Mouse (Mus musculus) midbrain, embryonic 14.5 days (tissue): ENCODE data around the gene Tspo. TPM values are rescaled to one million over a fixed set of nuclear protein-coding genes. Genes with fewer than 3 reads are reported as not detected.
A peak's percentile ranks its signal among the peaks of the same experiment; 100 is the strongest.

Experiments
- ATAC-seq: fragments of 200-750 bp; cut with Nextera tagmentation; 2 replicates; pipeline ENCODE4 v1.8.0; 2017; ENCODE audit warnings: moderate number of reproducible peaks, moderate library complexity; ENCODE audit not compliant: low FRiP score, low TSS enrichment
- DNase-seq: peaks from one replicate; pipeline ENCODE4 v3.0.0-alpha.2; 2015
- H3K27ac ChIP-seq: fragments of 300-500 bp; sonication (generic); replicated peaks from 2 replicates; pipeline ENCODE4 v1.5.1; 2014; ENCODE audit warnings: mild to moderate bottlenecking, low read depth, low read length, moderate library complexity
- H3K27me3 ChIP-seq: fragments of 300-500 bp; sonication (generic); 2 replicates; pipeline ENCODE4 v1.6.1; 2014; ENCODE audit warnings: low read length, control low read depth, mixed read lengths; ENCODE audit not compliant: control insufficient read depth, insufficient read depth
- H3K36me3 ChIP-seq: fragments of 300-500 bp; sonication (generic); 2 replicates; pipeline ENCODE4 v1.6.1; 2014; ENCODE audit warnings: low read length, control low read depth; ENCODE audit not compliant: control insufficient read depth, insufficient read depth
- H3K4me1 ChIP-seq: fragments of 300-500 bp; sonication (generic); 2 replicates; pipeline ENCODE4 v1.6.1; 2014; ENCODE audit warnings: mild to moderate bottlenecking, antibody characterized with exemption, low read length, control low read depth; ENCODE audit not compliant: control insufficient read depth, insufficient read depth
- H3K4me2 ChIP-seq: fragments of 300-500 bp; sonication (generic); 2 replicates; pipeline ENCODE4 v1.6.1; 2014; ENCODE audit warnings: mild to moderate bottlenecking, low read length, moderate library complexity
- H3K4me3 ChIP-seq: fragments of 300-500 bp; sonication (generic); replicated peaks from 2 replicates; pipeline ENCODE4 v1.5.1; 2014; ENCODE audit warnings: low read depth, low read length
- H3K9ac ChIP-seq: fragments of 300-500 bp; sonication (generic); replicated peaks from 2 replicates; pipeline ENCODE4 v1.6.1; 2014; ENCODE audit warnings: mild to moderate bottlenecking, low read length, moderate library complexity
- H3K9me3 ChIP-seq: fragments of 300-500 bp; sonication (generic); 2 replicates; pipeline ENCODE4 v1.6.1; 2016; ENCODE audit warnings: low read length, control low read depth, mixed read lengths; ENCODE audit not compliant: control insufficient read depth
- WGBS: fragments of 180-500 bp; shearing (Covaris S2); extraction: QIAGEN DNeasy Blood & Tissue Kit; methylation state at CpG from one replicate; pipeline ENCODE4 v1.1.7; 2014; 5-methylcytosine and 5-hydroxymethylcytosine counted together
- polyA plus RNA-seq: library from polyadenylated mRNA; unstranded; fragments of >200 nt; fragmentation: Nextera tagmentation; extraction: Ambion mirVana; gene quantifications from 2 replicates; pipeline ENCODE4 v1.2.1, GENCODE M21; 2014

Tspo gene
- polyA plus RNA-seq, 1 experiment from 2014 or later: 12.2 TPM

- no peak overlapping the region for H3K9ac ChIP-seq
- WGBS: 75% methylated on average over 2 of the region's 2 CpGs
- no peak overlapping the region for H3K27ac ChIP-seq
- peaks cover 12% of the 10 kb centered on the region for H3K36me3 ChIP-seq
- H3K4me3 ChIP-seq: no peak overlapping the region
- no peaks in the 10 kb centered on the region for H3K4me1 ChIP-seq
- no peak for ATAC-seq
- no peak for DNase-seq
- no peaks in the 10 kb centered on the region for H3K27me3 ChIP-seq
- no peak overlapping the region for H3K4me2 ChIP-seq
- no peaks in the 10 kb centered on the region for H3K9me3 ChIP-seq
Observed at GRCm38 (mm10) chr15:83570641-83571040, 7.2 kb downstream of the Tspo start.

- ATAC-seq (no peak), DNase-seq (no peak)
- Histone ChIP-seq H3K4me3 (no peak overlapping the region), H3K9me3 (no peaks in the 10 kb centered on the region), H3K36me3 (peaks cover 22% of the 10 kb centered on the region), H3K27ac (no peak overlapping the region), H3K4me2 (no peak overlapping the region), H3K27me3 (no peaks in the 10 kb centered on the region), H3K4me1 (no peaks in the 10 kb centered on the region), H3K9ac (no peak overlapping the region)
- 86% methylated on average over 5 of the region's 5 CpGs for WGBS
Observed at GRCm38 (mm10) chr15:83571636-83572035, 8.2 kb downstream of the Tspo start.

- H3K9ac ChIP-seq: no peak overlapping the region
- WGBS: 87% methylated on average over 4 of the region's 4 CpGs
- no peaks in the 10 kb centered on the region for H3K4me1 ChIP-seq
- no peaks in the 10 kb centered on the region for H3K9me3 ChIP-seq
- H3K27ac ChIP-seq: no peak overlapping the region
- ATAC-seq: no peak
- no peak for DNase-seq
- peaks cover 26% of the 10 kb centered on the region for H3K36me3 ChIP-seq
- no peaks in the 10 kb centered on the region for H3K27me3 ChIP-seq
- H3K4me3 ChIP-seq: no peak overlapping the region
- no peak overlapping the region for H3K4me2 ChIP-seq
Observed at GRCm38 (mm10) chr15:83572132-83572531, 8.7 kb downstream of the Tspo start.

DNA sequence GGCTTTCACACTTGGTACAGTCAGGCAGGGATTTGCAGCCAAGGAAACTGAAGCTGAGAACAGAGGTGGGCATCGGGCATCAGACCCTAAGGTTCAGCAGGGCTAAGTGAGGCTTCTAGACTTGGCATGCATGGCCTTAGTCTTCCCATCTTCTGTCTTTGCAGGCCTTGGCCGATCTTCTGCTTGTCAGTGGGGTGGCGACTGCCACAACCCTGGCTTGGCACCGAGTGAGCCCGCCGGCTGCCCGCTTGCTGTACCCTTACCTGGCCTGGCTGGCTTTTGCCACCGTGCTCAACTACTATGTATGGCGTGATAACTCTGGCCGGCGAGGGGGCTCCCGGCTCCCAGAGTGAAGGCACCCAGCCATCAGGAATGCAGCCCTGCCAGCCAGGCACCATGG is 10.2 kb downstream of the Tspo start:
- WGBS: 95% methylated on average over 12 of the region's 12 CpGs
- H3K4me2 ChIP-seq: no peak overlapping the region
- no peaks in the 10 kb centered on the region for H3K4me1 ChIP-seq
- H3K27ac ChIP-seq: no peak overlapping the region
- H3K27me3 ChIP-seq: no peaks in the 10 kb centered on the region
- peaks cover 40% of the 10 kb centered on the region for H3K36me3 ChIP-seq
- no peak overlapping the region for H3K4me3 ChIP-seq
- no peaks in the 10 kb centered on the region for H3K9me3 ChIP-seq
- no peak for ATAC-seq
- DNase-seq: no peak
- no peak overlapping the region for H3K9ac ChIP-seq

DNA sequence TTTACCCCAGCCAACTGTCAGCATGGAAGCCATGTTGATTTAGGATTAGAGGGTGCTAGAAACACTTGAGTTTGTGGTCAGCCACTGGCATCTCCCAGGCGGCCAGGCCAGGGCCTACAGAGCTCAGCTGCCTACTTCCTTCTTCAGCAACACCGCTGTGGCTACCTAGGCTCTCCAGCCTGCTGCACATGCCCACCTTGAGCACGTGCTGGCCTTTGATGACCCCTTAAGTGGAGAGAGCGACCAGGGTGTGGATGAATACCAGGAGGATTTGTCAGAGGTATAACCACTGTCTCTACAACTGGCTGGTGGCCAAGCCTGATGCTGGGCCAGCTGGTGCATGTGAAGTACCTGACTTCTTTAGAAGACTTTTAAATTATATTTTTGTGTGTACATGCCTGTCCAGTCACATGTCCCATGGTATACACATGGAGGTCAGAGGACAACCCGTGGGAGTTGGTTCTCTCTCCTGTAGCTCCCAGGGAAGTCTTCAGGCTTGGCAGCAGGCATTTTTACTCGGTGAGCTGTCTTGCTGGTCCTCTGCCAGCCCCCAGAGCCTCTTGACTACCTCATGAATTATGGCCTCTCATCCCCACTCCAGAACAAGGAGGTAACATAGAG is 11.4 kb downstream of the Tspo start:
- 90% methylated on average over 6 of the region's 6 CpGs for WGBS
- no peak overlapping the region for H3K4me3 ChIP-seq

DNA sequence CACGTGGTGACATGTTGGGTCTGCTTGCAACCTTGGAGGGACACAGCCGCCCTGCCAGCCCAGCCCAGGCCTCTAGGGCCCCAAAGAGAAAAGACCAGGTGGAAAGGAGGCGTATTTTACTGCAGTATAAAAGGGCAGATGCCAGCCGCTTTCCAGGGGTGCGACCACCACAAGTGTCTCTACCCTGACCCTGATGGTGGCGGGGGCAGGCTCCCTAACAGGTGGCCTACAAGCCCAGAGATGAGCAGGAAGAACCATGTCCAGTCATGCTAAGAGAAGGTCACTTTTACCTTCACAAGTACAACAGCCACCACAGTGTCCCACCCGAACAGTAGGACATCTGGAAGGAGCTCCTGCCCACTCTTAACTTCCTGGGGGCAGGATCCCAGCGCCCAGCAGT is 12.2 kb downstream of the Tspo start:
- ATAC-seq: no peak
- Histone ChIP-seq H3K36me3 (peaks cover 60% of the 10 kb centered on the region), H3K9me3 (no peaks in the 10 kb centered on the region), H3K27ac (no peak overlapping the region), H3K27me3 (no peaks in the 10 kb centered on the region), H3K9ac (no peak overlapping the region), H3K4me1 (no peaks in the 10 kb centered on the region), H3K4me2 (no peak overlapping the region), H3K4me3 (no peak overlapping the region)
- no peak for DNase-seq
- 94% methylated on average over 8 of the region's 8 CpGs for WGBS

More for the DNA sequence above, 11.4 kb downstream of the Tspo start:
- Histone ChIP-seq H3K4me2 (no peak overlapping the region), H3K9me3 (no peaks in the 10 kb centered on the region), H3K9ac (no peak overlapping the region), H3K27ac (no peak overlapping the region), H3K36me3 (peaks cover 53% of the 10 kb centered on the region), H3K27me3 (no peaks in the 10 kb centered on the region), H3K4me1 (no peaks in the 10 kb centered on the region)
- no peak for ATAC-seq
- no peak for DNase-seq

DNA sequence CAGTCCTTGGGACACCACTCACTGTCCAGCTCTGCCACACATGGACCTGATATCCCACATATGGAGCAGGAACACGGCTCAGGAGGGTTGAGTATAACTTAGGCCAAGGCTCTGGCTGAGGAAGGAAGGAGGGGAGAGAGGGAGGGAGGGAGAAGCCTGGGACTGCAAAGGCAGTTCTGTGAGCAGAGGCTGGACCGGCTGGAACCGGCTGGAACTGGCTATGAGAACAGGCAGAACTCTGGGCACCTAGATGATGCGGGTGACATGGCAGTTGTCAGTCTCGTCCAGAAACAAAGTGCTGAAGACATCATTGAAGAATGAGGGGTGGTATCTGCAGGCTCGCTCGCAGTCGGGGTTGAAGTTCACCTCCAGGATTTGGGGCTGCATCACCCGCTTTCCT is 13.3 kb downstream of the Tspo start:
- H3K9me3 ChIP-seq: no peaks in the 10 kb centered on the region
- H3K4me1 ChIP-seq: no peaks in the 10 kb centered on the region
- H3K9ac ChIP-seq: no peak overlapping the region
- H3K27ac ChIP-seq: no peak overlapping the region
- H3K4me3 ChIP-seq: no peak overlapping the region
- peaks cover 71% of the 10 kb centered on the region for H3K36me3 ChIP-seq
- H3K27me3 ChIP-seq: no peaks in the 10 kb centered on the region
- DNase-seq: no peak
- ATAC-seq: no peak
- 91% methylated on average over 9 of the region's 9 CpGs for WGBS
- H3K4me2 ChIP-seq: no peak overlapping the region

- ATAC-seq (no peak), DNase-seq (no peak)
- H3K9me3 ChIP-seq: peaks cover 5% of the 10 kb centered on the region; the same call in 1 of the 2 replicates
- H3K4me1 ChIP-seq: no peaks in the 10 kb centered on the region
- H3K27ac ChIP-seq: no peak overlapping the region
- H3K4me3 ChIP-seq: no peak overlapping the region
- WGBS: 77% methylated on average over 4 of the region's 4 CpGs
- peaks cover 98% of the 10 kb centered on the region for H3K36me3 ChIP-seq
- no peaks in the 10 kb centered on the region for H3K27me3 ChIP-seq
- H3K9ac ChIP-seq: no peak overlapping the region
- H3K4me2 ChIP-seq: no peak overlapping the region
Observed at GRCm38 (mm10) chr15:83582931-83583330, 19.5 kb downstream of the Tspo start.

DNA sequence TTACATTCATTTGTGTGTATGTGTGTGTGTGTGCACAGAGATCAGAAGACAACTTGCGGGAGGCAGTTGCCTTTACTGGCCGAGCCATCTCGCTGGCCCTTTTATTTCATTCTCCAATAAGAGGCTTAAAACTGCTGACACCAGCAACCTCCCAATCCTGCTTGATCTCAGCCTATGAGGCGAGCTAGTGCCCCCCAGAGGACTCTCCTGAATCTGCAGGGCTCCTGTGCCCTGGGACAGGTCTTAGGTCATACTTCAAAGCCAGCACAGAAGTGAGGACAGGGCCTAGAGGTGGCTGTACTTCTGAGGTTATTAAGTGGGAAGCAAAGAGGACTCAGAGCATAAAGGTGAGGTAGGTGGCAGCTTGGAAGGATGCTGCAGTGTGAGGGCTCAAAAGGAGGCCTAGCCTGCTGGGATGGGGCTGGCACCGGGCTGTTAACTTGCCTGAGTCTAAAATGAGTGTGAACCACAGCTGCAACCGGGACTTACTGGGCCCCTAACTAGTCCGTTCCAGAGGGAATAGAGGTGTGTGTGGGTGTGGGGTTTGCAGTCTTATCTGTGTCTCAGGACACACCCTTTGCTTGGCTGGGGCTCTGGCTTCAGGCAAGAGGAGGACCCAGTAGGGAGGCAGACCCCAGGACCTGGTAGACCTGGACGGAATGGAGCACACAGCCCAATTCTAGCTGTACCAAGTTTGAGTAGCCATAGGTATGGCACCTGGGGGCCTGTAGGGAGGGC is 20.2 kb downstream of the Tspo start:
- Histone ChIP-seq H3K27me3 (no peaks in the 10 kb centered on the region), H3K27ac (no peak overlapping the region), H3K36me3 (peaks cover 99% of the 10 kb centered on the region), H3K9me3 (peaks cover 5% of the 10 kb centered on the region; the same call in 1 of the 2 replicates), H3K4me3 (no peak overlapping the region), H3K9ac (no peak overlapping the region), H3K4me2 (no peak overlapping the region), H3K4me1 (no peaks in the 10 kb centered on the region)
- ATAC-seq (no peak), DNase-seq (peak; percentile 48)
- WGBS: 68% methylated on average over 8 of the region's 8 CpGs
